Mouse (Mus musculus) limb, embryonic 15.5 days (tissue): ENCODE measurements around the gene Cysrt1. TPM values are rescaled to one million over a fixed set of nuclear protein-coding genes. Genes with fewer than 3 reads are reported as not detected.

ENCODE experiments used
- ATAC-seq: fragments of 200-750 bp; cut with Nextera tagmentation; 2 replicates; pipeline ENCODE4 v1.8.0; 2017; ENCODE audit warnings: low read depth, moderate TSS enrichment; ENCODE audit not compliant: insufficient number of reproducible peaks, low FRiP score, low TSS enrichment
- H3K27ac ChIP-seq: fragments of 300-500 bp; sonication (generic); 2 replicates; pipeline ENCODE4 v1.5.1; 2015; ENCODE audit warnings: moderate library complexity, mild to moderate bottlenecking, inconsistent platforms
- H3K27me3 ChIP-seq: fragments of 300-500 bp; sonication (generic); 2 replicates; pipeline ENCODE4 v1.6.1; 2015; ENCODE audit warnings: inconsistent platforms
- H3K36me3 ChIP-seq: fragments of 300-500 bp; sonication (generic); 2 replicates; pipeline ENCODE4 v1.6.1; 2015; ENCODE audit warnings: inconsistent platforms
- H3K4me1 ChIP-seq: fragments of 300-500 bp; sonication (generic); 2 replicates; pipeline ENCODE4 v1.6.1; 2015; ENCODE audit warnings: inconsistent platforms
- H3K4me2 ChIP-seq: fragments of 300-500 bp; sonication (generic); 2 replicates; pipeline ENCODE4 v1.6.1; 2015; ENCODE audit warnings: mild to moderate bottlenecking, inconsistent platforms
- H3K4me3 ChIP-seq: fragments of 300-500 bp; sonication (generic); 2 replicates; pipeline ENCODE4 v1.5.1; 2015; ENCODE audit warnings: mild to moderate bottlenecking, inconsistent platforms
- H3K9ac ChIP-seq: fragments of 300-500 bp; sonication (generic); 2 replicates; pipeline ENCODE4 v1.6.1; 2015; ENCODE audit warnings: inconsistent platforms
- H3K9me3 ChIP-seq: fragments of 300-500 bp; sonication (generic); 2 replicates; pipeline ENCODE4 v1.6.1; 2016; ENCODE audit warnings: inconsistent platforms
- WGBS: fragments of 180-500 bp; shearing (Covaris S2); methylation state at CpG from one replicate; pipeline ENCODE4 v1.1.7; 2015; 5-methylcytosine and 5-hydroxymethylcytosine counted together
- polyA plus RNA-seq: library from polyadenylated mRNA; unstranded; fragments of >200 nt; fragmentation: Nextera tagmentation; extraction: Ambion mirVana; gene quantifications from 2 replicates; pipeline ENCODE4 v1.2.1, GENCODE M21; 2015

Cysrt1 gene
- polyA plus RNA-seq, 1 experiment from 2014 or later = 83.9 TPM

- H3K36me3 ChIP-seq = peaks cover 29% of the 10 kb centered on the region
- no peak overlapping the region for H3K4me2 ChIP-seq
- peaks cover 28% of the 10 kb centered on the region for H3K4me1 ChIP-seq
- no peak overlapping the region for H3K4me3 ChIP-seq
- peaks cover 35% of the 10 kb centered on the region for H3K27me3 ChIP-seq
- H3K9ac ChIP-seq = no peak overlapping the region
- 84% methylated on average over 4 of the region's 4 CpGs for WGBS
- H3K9me3 ChIP-seq = no peaks in the 10 kb centered on the region
- H3K27ac ChIP-seq = no peak overlapping the region
- no peak for ATAC-seq
Observed at GRCm38 (mm10) chr2:25244144-25244543, 1.9 kb upstream of the Cysrt1 start.

- Histone ChIP-seq H3K36me3 (peaks cover 21% of the 10 kb centered on the region), H3K4me3 (no peak overlapping the region), H3K4me1 (peaks cover 28% of the 10 kb centered on the region), H3K27me3 (peaks cover 35% of the 10 kb centered on the region), H3K27ac (no peak overlapping the region), H3K9me3 (no peaks in the 10 kb centered on the region), H3K4me2 (no peak overlapping the region), H3K9ac (no peak overlapping the region)
- 75% methylated on average over 8 of the region's 8 CpGs for WGBS
- ATAC-seq = no peak
Observed at GRCm38 (mm10) chr2:25243342-25243741, 1.1 kb upstream of the Cysrt1 start.

DNA sequence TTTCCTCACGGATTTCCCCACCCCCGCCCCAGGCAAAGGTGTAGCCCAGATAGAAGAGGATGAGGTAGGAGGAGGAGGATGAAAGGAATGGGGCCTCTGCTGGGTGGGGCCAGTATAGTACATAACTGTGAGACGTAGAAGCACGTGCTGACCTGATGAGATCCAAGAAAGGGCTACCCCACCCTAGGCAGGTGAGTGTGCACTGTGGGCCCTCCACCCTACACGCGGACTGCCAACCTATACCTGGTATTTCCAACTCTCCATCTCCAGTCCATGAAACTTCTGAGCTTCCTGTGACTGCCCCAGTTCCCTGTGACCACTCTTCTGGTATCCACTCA lies 845 bp downstream of the Cysrt1 start:
- Histone ChIP-seq H3K9me3 (no peaks in the 10 kb centered on the region), H3K4me3 (peak overlapping the region; percentile 53), H3K27ac (no peak overlapping the region; the same call in 1 of the 2 replicates), H3K27me3 (peaks cover 36% of the 10 kb centered on the region), H3K4me2 (peak overlapping the region; percentile 97), H3K4me1 (peaks cover 28% of the 10 kb centered on the region), H3K9ac (no peak overlapping the region), H3K36me3 (peaks cover 10% of the 10 kb centered on the region)
- no peak for ATAC-seq
- WGBS = 14% methylated on average over 6 of the region's 6 CpGs

DNA sequence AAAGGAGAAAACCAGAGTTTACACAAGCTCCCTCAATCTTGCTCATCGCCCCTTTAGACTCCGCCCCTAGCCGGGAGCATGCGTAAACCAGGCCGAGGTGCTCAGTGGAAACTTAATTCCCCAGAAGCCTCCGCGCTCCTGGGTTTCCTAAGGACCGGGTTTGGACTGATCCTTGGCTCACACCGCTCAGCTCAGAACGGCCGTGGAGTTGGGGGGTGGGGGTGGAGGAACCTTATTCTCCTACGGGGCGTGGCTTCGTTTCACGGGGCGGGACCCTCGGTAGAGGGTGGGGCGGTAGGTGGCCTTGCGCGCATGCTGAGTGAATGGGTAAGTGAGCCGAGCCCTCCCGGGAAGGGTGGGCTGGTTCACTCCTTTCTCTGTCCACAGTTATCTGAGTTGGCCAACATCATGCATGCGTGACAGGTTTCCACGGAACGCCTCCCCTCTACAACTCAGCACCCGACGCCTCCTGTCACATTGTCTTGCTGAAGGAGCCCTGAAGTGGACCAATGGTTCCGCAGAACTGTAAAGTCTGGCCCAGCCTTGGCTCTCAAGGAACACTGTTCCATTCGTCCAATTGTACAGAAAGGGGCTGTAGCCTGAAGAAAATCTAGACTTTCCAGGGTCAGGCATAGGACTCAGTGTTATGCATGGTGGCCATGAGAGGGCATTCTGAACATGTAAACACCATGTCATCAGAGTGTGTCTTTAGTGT lies 1.4 kb downstream of the Cysrt1 start:
- WGBS = 1% methylated on average over 29 of the region's 29 CpGs
- Histone ChIP-seq H3K4me1 (peaks cover 28% of the 10 kb centered on the region), H3K4me3 (peak overlapping the region; percentile 53), H3K27ac (peak overlapping the region; percentile 73), H3K4me2 (peak overlapping the region; percentile 97), H3K9me3 (no peaks in the 10 kb centered on the region), H3K9ac (0 out of 2 replicates have a peak overlapping the region, but pooled peaks have one; percentile 21), H3K27me3 (peaks cover 42% of the 10 kb centered on the region), H3K36me3 (peaks cover 5% of the 10 kb centered on the region)
- ATAC-seq = peak; percentile 79

DNA sequence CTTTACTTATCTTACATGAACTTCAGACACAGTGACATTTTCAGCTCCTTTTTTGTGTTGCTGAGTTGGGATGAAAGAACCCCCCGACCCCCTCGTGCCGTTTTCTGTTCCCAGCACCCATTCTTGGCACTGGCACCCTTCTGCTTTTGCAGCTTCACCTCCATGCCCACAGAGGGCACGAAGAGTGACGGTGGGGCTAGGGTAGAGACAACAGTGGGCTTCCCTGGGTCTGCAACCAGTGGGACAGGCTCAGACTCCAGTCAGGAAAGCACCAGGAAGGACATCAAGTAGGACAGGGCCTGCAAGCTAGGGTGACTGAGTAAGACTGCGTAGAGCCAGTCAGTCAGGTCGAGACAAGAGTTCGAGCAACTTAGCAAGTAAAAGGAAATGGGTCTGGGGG lies 1.9 kb downstream of the Cysrt1 start:
- no peak for ATAC-seq
- Histone ChIP-seq H3K4me2 (peak overlapping the region; percentile 97), H3K27ac (peak overlapping the region; percentile 73), H3K4me1 (peaks cover 28% of the 10 kb centered on the region), H3K4me3 (peak overlapping the region; percentile 53), H3K36me3 (peaks cover 3% of the 10 kb centered on the region; the same call in 1 of the 2 replicates), H3K27me3 (peaks cover 47% of the 10 kb centered on the region), H3K9ac (0 out of 2 replicates have a peak overlapping the region, but pooled peaks have one; percentile 21), H3K9me3 (no peaks in the 10 kb centered on the region)
- WGBS = 53% methylated on average over 8 of the region's 8 CpGs

DNA sequence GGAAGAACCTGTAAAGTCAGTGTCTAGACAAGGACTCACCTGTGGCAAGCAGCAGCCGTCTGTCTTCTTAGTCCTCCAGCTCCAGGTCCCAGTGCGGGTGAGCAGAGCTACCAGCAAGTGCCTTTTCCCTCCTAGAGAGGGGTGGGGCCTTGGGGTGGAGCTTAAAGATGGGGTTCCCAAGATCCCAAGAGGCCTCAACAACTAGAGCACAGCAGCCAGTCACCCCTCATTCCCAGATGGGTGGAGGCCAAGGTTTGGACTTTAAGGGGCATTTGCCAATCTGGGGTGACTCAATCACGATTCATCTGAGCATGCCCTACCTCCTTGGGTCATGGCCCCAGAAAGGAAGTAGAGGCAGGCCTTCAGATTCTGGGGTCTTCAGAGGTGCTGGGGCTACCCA lies 2.5 kb downstream of the Cysrt1 start:
- H3K4me3 ChIP-seq = 0 out of 2 replicates have a peak overlapping the region, but pooled peaks have one; percentile 7
- no peaks in the 10 kb centered on the region for H3K36me3 ChIP-seq
- H3K27ac ChIP-seq = no peak overlapping the region
- 80% methylated on average over 3 of the region's 3 CpGs for WGBS
- H3K4me1 ChIP-seq = peaks cover 28% of the 10 kb centered on the region
- H3K9me3 ChIP-seq = no peaks in the 10 kb centered on the region
- H3K9ac ChIP-seq = no peak overlapping the region
- ATAC-seq = no peak
- peaks cover 49% of the 10 kb centered on the region for H3K27me3 ChIP-seq
- no peak overlapping the region for H3K4me2 ChIP-seq

GRCm38 (mm10) chr2:25238106-25238505 lies 4.1 kb downstream of the Cysrt1 start:
- Histone ChIP-seq H3K27me3 (peaks cover 49% of the 10 kb centered on the region), H3K4me2 (no peak overlapping the region), H3K4me1 (peaks cover 28% of the 10 kb centered on the region), H3K36me3 (no peaks in the 10 kb centered on the region), H3K4me3 (no peak overlapping the region), H3K9ac (no peak overlapping the region), H3K27ac (no peak overlapping the region), H3K9me3 (no peaks in the 10 kb centered on the region)
- ATAC-seq = no peak

GRCm38 (mm10) chr2:25237522-25237921 lies 4.7 kb downstream of the Cysrt1 start:
- ATAC-seq = no peak
- Histone ChIP-seq H3K4me2 (no peak overlapping the region), H3K9me3 (no peaks in the 10 kb centered on the region), H3K27ac (no peak overlapping the region; the same call in 1 of the 2 replicates), H3K4me3 (no peak overlapping the region), H3K36me3 (no peaks in the 10 kb centered on the region), H3K9ac (no peak overlapping the region), H3K27me3 (peaks cover 48% of the 10 kb centered on the region), H3K4me1 (peaks cover 24% of the 10 kb centered on the region)
- WGBS = 62% methylated on average over 4 of the region's 4 CpGs

DNA sequence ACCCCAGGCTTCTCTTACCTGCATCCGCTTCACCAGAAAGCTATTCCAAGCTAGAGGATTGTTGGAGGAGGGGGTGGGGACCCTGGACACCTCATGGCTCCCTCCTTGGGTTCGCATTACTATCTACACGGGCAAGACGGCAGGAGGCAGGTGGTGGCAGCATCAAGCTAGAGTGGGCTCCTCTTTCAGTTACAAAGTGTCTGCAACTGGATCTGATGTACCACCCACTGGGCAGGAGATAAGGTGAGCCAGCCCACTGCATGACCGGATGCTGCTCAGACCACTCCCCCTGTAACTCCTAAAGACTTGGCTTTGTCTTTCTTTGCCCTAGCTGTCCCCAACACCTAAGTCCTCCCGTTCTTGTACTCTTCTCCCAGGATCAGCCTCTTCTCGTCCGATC lies 5.6 kb downstream of the Cysrt1 start, which contains the start of gene Rnf224:
TSS of gene Rnf224 (minus strand) at position 174 of the 400 bp plus-strand sequence.
- Histone ChIP-seq H3K4me1 (peaks cover 15% of the 10 kb centered on the region), H3K4me3 (no peak within 1 kb of the TSS), H3K9me3 (no peaks in the 10 kb centered on the region), H3K27ac (no peak within 1 kb of the TSS; the same call in 1 of the 2 replicates), H3K36me3 (no peaks in the 10 kb centered on the region), H3K4me2 (no peak within 1 kb of the TSS), H3K27me3 (peaks cover 41% of the 10 kb centered on the region), H3K9ac (0 out of 2 replicates have a peak within 1 kb of the TSS, but pooled peaks have one; percentile 7)
- ATAC-seq = no peak
- WGBS = 38% methylated on average over 8 of the region's 8 CpGs

- WGBS = 64% methylated on average over 5 of the region's 5 CpGs
- Histone ChIP-seq H3K27ac (no peak overlapping the region), H3K27me3 (peaks cover 48% of the 10 kb centered on the region), H3K4me1 (no peaks in the 10 kb centered on the region), H3K4me2 (no peak overlapping the region), H3K36me3 (no peaks in the 10 kb centered on the region), H3K9me3 (no peaks in the 10 kb centered on the region), H3K9ac (no peak overlapping the region), H3K4me3 (no peak overlapping the region)
- ATAC-seq = no peak
Observed at GRCm38 (mm10) chr2:25234551-25235220, 7.6 kb downstream of the Cysrt1 start.

GRCm38 (mm10) chr2:25234050-25234449 lies 8.2 kb downstream of the Cysrt1 start, which contains the start of gene Slc34a3:
Gene Slc34a3, minus strand, starts transcription at chr2:25234364.
- Histone ChIP-seq H3K27ac (no peak within 1 kb of the TSS), H3K27me3 (peaks cover 49% of the 10 kb centered on the region), H3K4me2 (no peak within 1 kb of the TSS), H3K4me1 (peaks cover 1% of the 10 kb centered on the region; the same call in 1 of the 2 replicates), H3K36me3 (no peaks in the 10 kb centered on the region), H3K9ac (no peak within 1 kb of the TSS), H3K9me3 (no peaks in the 10 kb centered on the region), H3K4me3 (no peak within 1 kb of the TSS)
- ATAC-seq = no peak
- 85% methylated on average over 3 of the region's 3 CpGs for WGBS

DNA sequence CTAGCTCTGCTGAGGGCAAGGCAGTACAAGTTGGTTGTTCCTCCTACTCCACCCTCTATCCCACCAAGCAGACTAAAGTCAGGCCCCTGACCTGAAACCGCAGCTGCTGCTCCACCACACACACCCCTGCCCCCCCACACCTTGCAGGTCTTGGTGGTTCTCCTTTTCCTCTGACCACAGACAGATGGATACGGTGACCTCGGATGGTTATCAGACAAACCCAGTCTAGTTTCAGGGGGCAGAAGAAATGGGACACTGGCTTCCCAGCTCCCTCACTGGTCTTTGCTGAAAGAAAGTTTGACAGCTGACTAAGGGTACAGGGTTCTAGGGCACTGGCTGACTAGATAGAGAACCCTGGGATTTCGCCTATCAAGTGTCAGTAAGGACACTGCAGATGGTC lies 8.8 kb downstream of the Cysrt1 start:
- H3K9me3 ChIP-seq = no peaks in the 10 kb centered on the region
- no peak overlapping the region for H3K27ac ChIP-seq
- H3K4me3 ChIP-seq = no peak overlapping the region
- H3K36me3 ChIP-seq = no peaks in the 10 kb centered on the region
- H3K4me1 ChIP-seq = peaks cover 6% of the 10 kb centered on the region; the same call in 1 of the 2 replicates
- no peak overlapping the region for H3K9ac ChIP-seq
- peaks cover 49% of the 10 kb centered on the region for H3K27me3 ChIP-seq
- ATAC-seq = no peak
- 75% methylated on average over 4 of the region's 4 CpGs for WGBS
- no peak overlapping the region for H3K4me2 ChIP-seq
